Mouse (Mus musculus): ENCODE measurements around the gene Cyp27b1. TPM values are rescaled to one million over a fixed set of nuclear protein-coding genes. Genes with fewer than 3 reads are reported as not detected.

The Cyp27b1 gene
- 1 to 10 TPM; 1.0 to 1.1 TPM for total RNA-seq (2021)
- long read RNA-seq, experiment 1 = 0 reads
- long read RNA-seq, experiment 2, partial matches to known transcripts = 0 of 1 reads
- long read RNA-seq, experiment 2, other reads (novel, unspliced or antisense) = 1 of 1 reads

DNA sequence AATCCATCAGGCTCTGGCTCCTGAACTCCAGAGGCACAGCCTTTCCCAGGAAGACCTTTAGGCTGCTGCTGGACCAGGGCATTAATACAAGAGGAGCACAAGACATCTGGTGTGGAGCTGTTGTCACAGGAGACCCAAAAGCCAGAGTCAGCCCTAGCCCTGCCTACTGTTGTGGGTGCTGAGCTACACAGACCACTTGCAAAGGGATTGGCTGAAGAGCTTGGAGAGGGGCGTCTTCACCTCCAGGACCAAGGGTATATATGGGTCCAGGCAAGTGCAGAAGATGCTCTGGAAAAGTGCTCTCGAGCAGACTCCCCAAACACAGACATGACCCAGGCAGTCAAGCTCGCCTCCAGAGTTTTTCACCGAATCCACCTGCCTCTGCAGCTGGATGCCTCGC lies at the start of gene Cyp27b1:
Gene Cyp27b1 (plus strand): TSS at position 297 of the 400 bp plus-strand sequence.
- Histone ChIP-seq H3K4me3 (no peak within 1 kb of the TSS), H3K27ac (no peak within 1 kb of the TSS)
- TF ChIP-seq CTCF (conservative IDR thresholded peaks at IDR 0.05) = no peak
- no peak for DNase-seq (ENCODE audit: low spot score in 2 of 2)

DNA sequence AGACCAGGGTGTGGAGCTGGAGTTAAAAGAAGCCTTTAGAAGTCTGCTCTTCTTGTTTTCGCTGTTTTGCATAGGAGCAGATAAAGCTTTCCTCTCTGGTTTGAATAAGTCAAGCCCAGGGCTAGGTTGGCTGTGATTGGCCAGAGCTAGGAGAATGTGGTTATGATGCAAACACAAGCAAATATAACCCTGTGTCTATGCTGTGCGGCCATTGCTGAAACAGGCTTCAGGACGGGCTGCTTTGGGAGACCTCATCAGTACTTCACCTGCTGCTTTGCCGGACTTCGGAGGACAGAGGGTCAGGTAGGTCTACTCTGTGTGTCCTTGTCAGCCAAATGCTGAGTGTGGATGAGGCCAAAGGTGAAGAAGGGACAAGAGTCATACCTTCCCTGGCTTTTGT lies 47.5 kb upstream of the Cyp27b1 start, which contains the start of gene Avil:
Gene Avil (plus strand): TSS at position 181 of the 400 bp plus-strand sequence.
- no peak within 1 kb of the TSS for H3K4me3 ChIP-seq
- no peak for TF ChIP-seq CTCF (conservative IDR thresholded peaks at IDR 0.05)
- no peak for DNase-seq (ENCODE audit: low spot score in 2 of 2)
- no peak within 1 kb of the TSS for H3K27ac ChIP-seq

- no peak overlapping the region for H3K27ac ChIP-seq
- DNase-seq (ENCODE audit: low spot score in 2 of 2) = no peak
- H3K4me3 ChIP-seq = no peak overlapping the region
- TF ChIP-seq CTCF (conservative IDR thresholded peaks at IDR 0.05) = no peak
Measured at GRCm38 (mm10) chr10:127001297-127001696, 46.8 kb upstream of the Cyp27b1 start.

- no peak overlapping the region for H3K4me3 ChIP-seq
- TF ChIP-seq CTCF (conservative IDR thresholded peaks at IDR 0.05) = no peak
- H3K27ac ChIP-seq = no peak overlapping the region
- DNase-seq (ENCODE audit: low spot score in 2 of 2) = no peak
Measured at GRCm38 (mm10) chr10:127002056-127002455, 46.0 kb upstream of the Cyp27b1 start.

DNA sequence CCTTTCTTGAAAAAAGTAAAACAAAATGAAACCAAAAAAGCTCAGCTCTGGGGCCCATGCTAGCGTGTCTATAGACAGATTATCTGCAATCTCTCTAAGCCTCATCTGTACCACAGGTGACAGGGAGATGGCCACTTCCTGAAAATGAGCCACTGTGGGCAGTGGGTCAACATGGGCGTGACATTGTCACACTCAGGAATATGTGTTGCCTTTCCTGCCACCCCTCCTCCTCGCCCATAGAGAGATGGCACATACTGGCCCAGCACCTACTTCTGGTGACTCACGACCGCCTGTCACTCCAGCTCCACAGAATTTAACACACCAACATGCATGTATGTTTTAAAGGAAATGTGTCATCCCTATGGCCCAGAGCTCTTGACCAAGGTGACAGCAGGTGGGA lies 45.3 kb upstream of the Cyp27b1 start:
- DNase-seq (ENCODE audit: low spot score in 2 of 2) = no peak
- no peak for TF ChIP-seq CTCF (conservative IDR thresholded peaks at IDR 0.05)
- Histone ChIP-seq H3K4me3 (no peak overlapping the region), H3K27ac (no peak overlapping the region)

GRCm38 (mm10) chr10:127003334-127003733 lies 44.7 kb upstream of the Cyp27b1 start:
- Histone ChIP-seq H3K27ac (no peak overlapping the region), H3K4me3 (no peak overlapping the region)
- no peak for DNase-seq (ENCODE audit: low spot score in 2 of 2)
- TF ChIP-seq CTCF (conservative IDR thresholded peaks at IDR 0.05) = no peak

DNA sequence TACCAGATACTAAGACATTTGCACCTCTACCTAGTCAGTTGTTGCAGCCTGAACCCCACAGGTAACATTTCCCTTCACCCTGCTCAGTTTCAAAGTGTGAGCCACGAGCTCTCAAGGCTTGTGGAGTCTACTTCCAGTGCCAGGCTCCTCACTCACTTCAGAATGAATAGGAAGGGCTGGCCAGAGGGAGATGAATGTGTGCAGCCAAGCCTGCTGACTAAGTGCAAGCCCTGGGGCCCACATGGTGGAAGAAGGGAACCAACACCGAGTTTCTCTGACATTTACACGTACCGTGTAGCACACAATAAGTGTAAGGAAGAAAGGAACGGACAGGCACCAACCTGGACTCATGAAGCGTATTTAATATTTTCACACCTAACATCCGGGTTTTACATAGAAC lies 44.2 kb upstream of the Cyp27b1 start:
- no peak for DNase-seq (ENCODE audit: low spot score in 2 of 2)
- no peak overlapping the region for H3K4me3 ChIP-seq
- TF ChIP-seq CTCF (conservative IDR thresholded peaks at IDR 0.05) = no peak
- H3K27ac ChIP-seq = no peak overlapping the region

DNA sequence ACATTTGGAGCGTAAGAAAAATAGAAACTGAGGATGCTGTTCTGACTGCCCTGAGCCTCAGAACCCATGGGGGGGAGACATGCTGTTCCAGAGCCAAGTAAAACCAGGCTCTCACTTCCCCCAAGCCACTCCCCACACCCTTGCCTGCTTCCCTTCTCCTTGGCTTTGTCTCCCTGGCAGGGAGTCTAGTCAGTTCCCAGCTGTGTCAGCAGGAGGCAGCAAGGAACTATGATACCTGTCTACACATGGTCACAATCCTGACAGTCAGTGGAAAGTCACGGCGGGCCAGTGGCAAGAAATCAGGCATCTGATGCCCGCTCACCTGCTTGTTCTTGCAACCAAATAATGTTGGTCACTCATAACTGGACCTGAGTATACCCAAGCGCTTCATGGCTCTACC lies 31.6 kb upstream of the Cyp27b1 start:
- H3K4me3 ChIP-seq = no peak overlapping the region
- TF ChIP-seq CTCF (conservative IDR thresholded peaks at IDR 0.05) = peak; percentile 46
- H3K27ac ChIP-seq = no peak overlapping the region
- DNase-seq (ENCODE audit: low spot score in 2 of 2) = no peak

GRCm38 (mm10) chr10:127017071-127017470 lies 31.0 kb upstream of the Cyp27b1 start:
- H3K27ac ChIP-seq = no peak overlapping the region
- TF ChIP-seq CTCF (conservative IDR thresholded peaks at IDR 0.05) = no peak
- H3K4me3 ChIP-seq = no peak overlapping the region
- DNase-seq (ENCODE audit: low spot score in 2 of 2) = no peak

- Histone ChIP-seq H3K4me3 (no peak overlapping the region), H3K27ac (no peak overlapping the region)
- DNase-seq (ENCODE audit: low spot score in 2 of 2) = no peak
- TF ChIP-seq CTCF (conservative IDR thresholded peaks at IDR 0.05) = no peak
Measured at GRCm38 (mm10) chr10:127018422-127018821, 29.6 kb upstream of the Cyp27b1 start.

- peak; percentile 92 for TF ChIP-seq CTCF (conservative IDR thresholded peaks at IDR 0.05)
- H3K4me3 ChIP-seq = peak within 1 kb of the TSS; percentile 86
- DNase-seq (ENCODE audit: low spot score in 2 of 2) = peak; percentile 89 to 94
- H3K27ac ChIP-seq = peak within 1 kb of the TSS; percentile 89
Measured at GRCm38 (mm10) chr10:127030336-127031296, 17.4 kb upstream of the Cyp27b1 start, which contains the start of gene Tsfm. Tsfm (minus strand) TSS chr10:127030840.

GRCm38 (mm10) chr10:127033301-127033741 lies 14.7 kb upstream of the Cyp27b1 start:
- no peak for DNase-seq (ENCODE audit: low spot score in 2 of 2)
- Histone ChIP-seq H3K4me3 (no peak overlapping the region), H3K27ac (no peak overlapping the region)
- TF ChIP-seq CTCF (conservative IDR thresholded peaks at IDR 0.05) = no peak

DNA sequence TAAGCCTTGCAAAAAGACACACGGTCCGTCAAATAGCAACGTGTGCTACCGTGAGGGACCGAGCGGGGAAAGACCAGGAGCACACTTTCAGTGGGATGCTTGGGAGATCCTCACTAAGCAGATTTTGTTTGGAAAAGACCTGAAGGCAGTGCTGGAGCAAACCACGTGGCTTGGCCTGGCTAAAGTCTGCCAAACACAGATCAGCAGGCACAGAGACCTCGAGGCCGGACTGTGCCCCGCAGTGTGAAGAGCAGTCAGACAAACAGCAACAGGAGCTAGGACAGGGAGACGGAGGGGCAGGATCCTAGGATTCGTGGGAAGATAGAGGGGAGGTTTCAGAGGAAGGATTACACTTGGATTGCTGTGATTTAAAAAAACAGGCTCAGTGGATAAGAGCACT lies 11.8 kb upstream of the Cyp27b1 start:
- no peak overlapping the region for H3K4me3 ChIP-seq
- no peak for DNase-seq (ENCODE audit: low spot score in 2 of 2)
- H3K27ac ChIP-seq = no peak overlapping the region
- TF ChIP-seq CTCF (conservative IDR thresholded peaks at IDR 0.05) = no peak
